27 mouse cellular contexts compared by ENCODE assay signal in genomic region chr8:86893554-86893953, GRCm38 (mm10). TPM values are rescaled to one million over a fixed set of nuclear protein-coding genes. Genes with fewer than 3 reads are reported as not detected.
DNase-seq lines count a peak whose midpoint lies in the region; ATAC-seq and TF ChIP-seq lines count a peak whose summit lies in the region.
"Had no signal": no experiment of that assay in that cellular context is flagged by ENCODE, and none has a peak within 500 bp of the region (broad histone marks: within the 10 kb centered on the region; RNA-seq: fewer than 3 reads in every experiment).

No protein-coding gene starts in this region.

- TF ChIP-seq POLR2A in lung, adult 2 months (IDR thresholded peaks at IDR 0.05; ENCODE audit: borderline replicate concordance, extremely low read depth, low read depth, low read length): no peak
- no peak for TF ChIP-seq POLR2A in ES-Bruce4 (IDR thresholded peaks at IDR 0.05; ENCODE audit: insufficient read depth, low read length)

- 0 out of 2 replicates have a peak, but pooled peaks cover 2% of the 10 kb centered on the region for H3K4me1 ChIP-seq in heart, embryonic 15.5 days (replicated peaks)
- 0 out of 2 replicates have a peak, but pooled peaks cover 3% of the 10 kb centered on the region for H3K4me1 ChIP-seq in lung, embryonic 16.5 days (replicated peaks; ENCODE audit: control insufficient read depth, insufficient read depth, low read length)
- H3K4me1 ChIP-seq in lung, adult 2 months (ENCODE audit: control insufficient read depth, insufficient read depth, low read length): peaks cover 4% of the 10 kb centered on the region; the same call in 1 of the 2 replicates
- peaks cover 3% of the 10 kb centered on the region for H3K4me1 ChIP-seq in ES-Bruce4 (ENCODE audit: control insufficient read depth, insufficient read depth, low read length)
- H3K4me1 ChIP-seq in brown adipose tissue, adult 24 weeks (ENCODE audit: control insufficient read depth, insufficient read depth, insufficient read length, low read length): peaks cover 21% of the 10 kb centered on the region
- H3K4me1 ChIP-seq: embryonic facial prominence, embryonic 15.5 days; forebrain, embryonic 12.5 days; hindbrain, embryonic 13.5 days; midbrain, embryonic 13.5 days had no signal

- DNase-seq in heart, postnatal 4 days: no peak
- DNase-seq in lung, adult 2 months: no peak
- DNase-seq in cerebellum, postnatal 25 days: no peak
- DNase-seq: adrenal gland, postnatal 25 days; cerebellum, adult 2 months; cerebellum, postnatal 14 days; forebrain, postnatal 0 days; gastrocnemius, postnatal 25 days; kidney, adult 8-10 months; kidney, postnatal 4 days; left cerebral cortex, postnatal 4 days; liver, postnatal 0 days; retina, postnatal 1 day; right cerebral cortex, postnatal 14 days; thymus, postnatal 4 days had no signal

- no peak for ATAC-seq in heart, embryonic 15.5 days (replicated peaks; ENCODE audit: insufficient number of reproducible peaks, insufficient read depth, low FRiP score, low read depth)
- no peak for ATAC-seq in lung, embryonic 16.5 days (ENCODE audit: low read depth)
- ATAC-seq: forebrain, postnatal 0 days; intestine, embryonic 16.5 days; liver, embryonic 12.5 days; liver, postnatal 0 days; midbrain, embryonic 13.5 days had no signal

- H3K4me2 ChIP-seq in heart, embryonic 15.5 days: no peak overlapping the region
- no peak overlapping the region for H3K4me2 ChIP-seq in lung, embryonic 16.5 days (ENCODE audit: low read depth, low read length)
- H3K4me2 ChIP-seq: embryonic facial prominence, embryonic 15.5 days; forebrain, embryonic 12.5 days; hindbrain, embryonic 13.5 days; liver, embryonic 12.5 days; midbrain, embryonic 13.5 days had no signal

- 86% methylated on average over 4 of the region's 4 CpGs for WGBS in heart, embryonic 15.5 days
- WGBS in lung, embryonic 16.5 days: 64% methylated on average over 4 of the region's 4 CpGs
- WGBS in lung, adult 2 months: 72% methylated on average over 4 of the region's 4 CpGs

- TF ChIP-seq EP300 in ES-Bruce4 (IDR thresholded peaks at IDR 0.05; ENCODE audit: insufficient read depth, low read depth, low read length): no peak

- H3K4me3 ChIP-seq in heart, embryonic 15.5 days: no peak overlapping the region
- no peak overlapping the region for H3K4me3 ChIP-seq in lung, embryonic 16.5 days (ENCODE audit: low read length)
- no peak overlapping the region for H3K4me3 ChIP-seq in lung, adult 2 months (replicated peaks; ENCODE audit: extremely low read depth, low read depth, low read length)
- H3K4me3 ChIP-seq in ES-Bruce4 (ENCODE audit: low read depth, low read length): no peak overlapping the region
- H3K4me3 ChIP-seq in brown adipose tissue, adult 24 weeks (ENCODE audit: insufficient read depth, low read depth, low read length): no peak overlapping the region
- H3K4me3 ChIP-seq: embryonic facial prominence, embryonic 10.5 days; embryonic facial prominence, embryonic 15.5 days; forebrain, embryonic 12.5 days; hindbrain, embryonic 13.5 days; liver, embryonic 12.5 days; megakaryocyte, embryonic 14.5 days; midbrain, embryonic 13.5 days had no signal

- H3K9me3 ChIP-seq in heart, embryonic 15.5 days (replicated peaks): no peaks in the 10 kb centered on the region
- H3K9me3 ChIP-seq in lung, embryonic 16.5 days (ENCODE audit: control insufficient read depth, low read length): no peaks in the 10 kb centered on the region
- no peaks in the 10 kb centered on the region for H3K9me3 ChIP-seq in ES-Bruce4 (replicated peaks; ENCODE audit: control insufficient read depth, insufficient read depth, low read length, poor library complexity, severe bottlenecking)
- H3K9me3 ChIP-seq: embryonic facial prominence, embryonic 10.5 days; embryonic facial prominence, embryonic 15.5 days; forebrain, embryonic 12.5 days; hindbrain, embryonic 13.5 days; liver, embryonic 12.5 days; midbrain, embryonic 13.5 days had no signal

- no peaks in the 10 kb centered on the region for H3K36me3 ChIP-seq in heart, embryonic 15.5 days
- H3K36me3 ChIP-seq in lung, embryonic 16.5 days (ENCODE audit: control insufficient read depth, insufficient read depth, low read length): no peaks in the 10 kb centered on the region
- no peaks in the 10 kb centered on the region for H3K36me3 ChIP-seq in ES-Bruce4 (ENCODE audit: control insufficient read depth, insufficient read depth, low read length, poor library complexity, severe bottlenecking)
- H3K36me3 ChIP-seq: embryonic facial prominence, embryonic 10.5 days; embryonic facial prominence, embryonic 15.5 days; forebrain, embryonic 12.5 days; hindbrain, embryonic 13.5 days; liver, embryonic 12.5 days; midbrain, embryonic 13.5 days had no signal

- TF ChIP-seq CTCF in lung, adult 2 months (IDR thresholded peaks at IDR 0.05; ENCODE audit: insufficient read depth, low read length): no peak
- TF ChIP-seq CTCF in ES-Bruce4 (IDR thresholded peaks at IDR 0.05; ENCODE audit: low read depth, low read length): no peak

- no peak overlapping the region for H3K9ac ChIP-seq in heart, embryonic 15.5 days
- no peak overlapping the region for H3K9ac ChIP-seq in lung, embryonic 16.5 days (ENCODE audit: low read length)
- H3K9ac ChIP-seq in ES-Bruce4 (ENCODE audit: low read depth, poor library complexity, severe bottlenecking): no peak overlapping the region
- H3K9ac ChIP-seq: embryonic facial prominence, embryonic 15.5 days; forebrain, embryonic 12.5 days; forebrain, postnatal 0 days; hindbrain, embryonic 13.5 days; liver, embryonic 12.5 days; liver, postnatal 0 days; midbrain, embryonic 13.5 days had no signal

- H3K27me3 ChIP-seq in heart, embryonic 15.5 days: no peaks in the 10 kb centered on the region
- H3K27me3 ChIP-seq in lung, embryonic 16.5 days (ENCODE audit: control insufficient read depth, insufficient read depth, low read depth, low read length): no peaks in the 10 kb centered on the region
- no peaks in the 10 kb centered on the region for H3K27me3 ChIP-seq in ES-Bruce4 (ENCODE audit: control insufficient read depth, insufficient read depth, low read length, poor library complexity, severe bottlenecking)
- H3K27me3 ChIP-seq: embryonic facial prominence, embryonic 15.5 days; hindbrain, embryonic 13.5 days; liver, embryonic 12.5 days; midbrain, embryonic 13.5 days had no signal

- H3K27ac ChIP-seq in heart, embryonic 15.5 days: peak overlapping the region; percentile 46; the same call in 1 of the 2 replicates
- H3K27ac ChIP-seq in lung, embryonic 16.5 days (ENCODE audit: low read length): peak overlapping the region; percentile 61
- H3K27ac ChIP-seq in ES-Bruce4 (ENCODE audit: insufficient read depth, low read length): 0 out of 2 replicates have a peak overlapping the region, but pooled peaks have one; percentile 14
- H3K27ac ChIP-seq in brown adipose tissue, adult 24 weeks (replicated peaks; ENCODE audit: low read depth, low read length): peak overlapping the region; percentile 95
- H3K27ac ChIP-seq: embryonic facial prominence, embryonic 10.5 days; embryonic facial prominence, embryonic 15.5 days; forebrain, embryonic 12.5 days; hindbrain, embryonic 13.5 days; liver, embryonic 12.5 days; midbrain, embryonic 13.5 days had no signal

RNA-seq across cellular contexts. Expression of gene N4bp1, which starts 8.5 kb away (rescaled TPM):
- 5.5 and 6.7 TPM in 2 replicates for polyA plus RNA-seq in heart, embryonic 15.5 days (2015; fragmentation: Nextera tagmentation; extraction: Ambion mirVana)
- 10 to 100 TPM; 23.3 to 24.0 TPM for total RNA-seq in heart, postnatal 4 days (2021)
- 6.4 and 7.2 TPM in 2 replicates for polyA plus RNA-seq in lung, embryonic 16.5 days (2015; fragmentation: Nextera tagmentation; extraction: Ambion mirVana)
- polyA plus RNA-seq in lung, adult 2 months (2012; rRNA removed): 13.5 and 18.9 TPM in 2 replicates
- 80.3 and 81.5 TPM in 2 replicates for polyA plus RNA-seq in ES-Bruce4 (2011; ENCODE audit: insufficient read depth, insufficient read length, low read depth, missing spikeins)
- 6.3 and 7.4 TPM in 2 replicates for polyA plus RNA-seq in brown adipose tissue, adult 24 weeks (2012; ENCODE audit: insufficient read depth, insufficient read length, missing spikeins)

Comparison
In these comparisons a context has a peak if more than half of its experiments do, and no peak if none do; other contexts are left out.
1. H3K27ac ChIP-seq: peak in every context shown above with its lines; median percentile 95 in brown adipose tissue, adult 24 weeks; 61 in lung, embryonic 16.5 days; 46 in heart, embryonic 15.5 days; 14 in ES-Bruce4.